Mouse (Mus musculus): Measurements from ENCODE around the gene Bcap29. TPM values are rescaled to one million over a fixed set of nuclear protein-coding genes. Genes with fewer than 3 reads are reported as not detected.

The Bcap29 gene
- polyA plus RNA-seq, 1 experiment from 2014 or later = 29.7 TPM

Other genes with a start within 250 kb of the Bcap29 start
- gene Slc26a3, start 243.8 kb downstream of the Bcap29 start, polyA plus RNA-seq (2015; fragmentation: Nextera tagmentation; extraction: Ambion mirVana) = 0.10 TPM in 1 of 2 replicates, not detected in the other
- gene Cbll1, start 135.0 kb downstream of the Bcap29 start, polyA plus RNA-seq (2015; fragmentation: Nextera tagmentation; extraction: Ambion mirVana) = 15.7 and 17.8 TPM in 2 replicates
- gene Slc26a4, start 74.7 kb downstream of the Bcap29 start, polyA plus RNA-seq (2015; fragmentation: Nextera tagmentation; extraction: Ambion mirVana) = 0.07 TPM in 1 of 2 replicates, not detected in the other
- 7.2 and 9.0 TPM in 2 replicates for gene Dus4l, start 20.2 kb upstream of the Bcap29 start, polyA plus RNA-seq (2015; fragmentation: Nextera tagmentation; extraction: Ambion mirVana)
- gene Cog5, start 20.2 kb upstream of the Bcap29 start, polyA plus RNA-seq (2015; fragmentation: Nextera tagmentation; extraction: Ambion mirVana) = 26.9 and 28.1 TPM in 2 replicates
- gene Gpr22, start 79.3 kb upstream of the Bcap29 start, polyA plus RNA-seq (2015; fragmentation: Nextera tagmentation; extraction: Ambion mirVana) = 14.8 and 17.5 TPM in 2 replicates

Data from hindbrain, embryonic 15.5 days (tissue).